Mouse (Mus musculus): ENCODE data around the gene Nr5a2. TPM values are rescaled to one million over a fixed set of nuclear protein-coding genes. Genes with fewer than 3 reads are reported as not detected.

Gene Nr5a2
- polyA plus RNA-seq, 1 experiment from 2014 or later: 0.24 TPM

GRCm38 (mm10) chr1:136920089-136920488 lies 40.2 kb downstream of the Nr5a2 start:
- H3K36me3 ChIP-seq (replicated peaks): no peaks in the 10 kb centered on the region
- 85% methylated on average over 4 of the region's 4 CpGs for WGBS
- DNase-seq (ENCODE audit: extremely low spot score, low spot score): no peak
- H3K27me3 ChIP-seq (ENCODE audit: poor library complexity, severe bottlenecking): peaks cover 8% of the 10 kb centered on the region; the same call in 1 of the 2 replicates
- no peaks in the 10 kb centered on the region for H3K9me3 ChIP-seq
- no peaks in the 10 kb centered on the region for H3K4me1 ChIP-seq
- H3K27ac ChIP-seq: no peak overlapping the region
- no peak overlapping the region for H3K4me3 ChIP-seq

GRCm38 (mm10) chr1:136918791-136919190 lies 41.5 kb downstream of the Nr5a2 start:
- Histone ChIP-seq H3K4me1 (no peaks in the 10 kb centered on the region), H3K27me3 (ENCODE audit: poor library complexity, severe bottlenecking) (peaks cover 14% of the 10 kb centered on the region; the same call in 1 of the 2 replicates), H3K36me3 (replicated peaks) (no peaks in the 10 kb centered on the region), H3K27ac (no peak overlapping the region), H3K9me3 (no peaks in the 10 kb centered on the region), H3K4me3 (no peak overlapping the region)
- no peak for DNase-seq (ENCODE audit: extremely low spot score, low spot score)
- 80% methylated on average over 9 of the region's 9 CpGs for WGBS

GRCm38 (mm10) chr1:136915438-136915837 lies 44.8 kb downstream of the Nr5a2 start:
- WGBS: 79% methylated on average over 11 of the region's 11 CpGs
- H3K4me3 ChIP-seq: no peak overlapping the region
- no peaks in the 10 kb centered on the region for H3K9me3 ChIP-seq
- no peaks in the 10 kb centered on the region for H3K4me1 ChIP-seq
- H3K27ac ChIP-seq: no peak overlapping the region
- no peaks in the 10 kb centered on the region for H3K36me3 ChIP-seq (replicated peaks)
- peaks cover 45% of the 10 kb centered on the region for H3K27me3 ChIP-seq (ENCODE audit: poor library complexity, severe bottlenecking)
- DNase-seq (ENCODE audit: extremely low spot score, low spot score): no peak

GRCm38 (mm10) chr1:136911996-136912395 lies 48.3 kb downstream of the Nr5a2 start:
- Histone ChIP-seq H3K4me3 (no peak overlapping the region), H3K36me3 (replicated peaks) (no peaks in the 10 kb centered on the region), H3K4me1 (peaks cover 11% of the 10 kb centered on the region), H3K9me3 (no peaks in the 10 kb centered on the region), H3K27ac (no peak overlapping the region), H3K27me3 (ENCODE audit: poor library complexity, severe bottlenecking) (peaks cover 68% of the 10 kb centered on the region)
- 91% methylated on average over 10 of the region's 10 CpGs for WGBS
- DNase-seq (ENCODE audit: extremely low spot score, low spot score): no peak

- no peak for DNase-seq (ENCODE audit: extremely low spot score, low spot score)
- 90% methylated on average over 2 of the region's 2 CpGs for WGBS
- peaks cover 73% of the 10 kb centered on the region for H3K27me3 ChIP-seq (ENCODE audit: poor library complexity, severe bottlenecking)
Measured at GRCm38 (mm10) chr1:136911594-136911860, 48.7 kb downstream of the Nr5a2 start.

GRCm38 (mm10) chr1:136910741-136911593 lies 49.3 kb downstream of the Nr5a2 start:
- 87% methylated on average over 12 of the region's 12 CpGs for WGBS
- no peak for DNase-seq (ENCODE audit: extremely low spot score, low spot score)
- Histone ChIP-seq H3K36me3 (replicated peaks) (no peaks in the 10 kb centered on the region), H3K4me1 (peaks cover 11% of the 10 kb centered on the region), H3K4me3 (no peak overlapping the region), H3K27ac (no peak overlapping the region), H3K9me3 (no peaks in the 10 kb centered on the region), H3K27me3 (ENCODE audit: poor library complexity, severe bottlenecking) (peaks cover 76% of the 10 kb centered on the region)

More at GRCm38 (mm10) chr1:136911594-136911860, 48.7 kb downstream of the Nr5a2 start:
- no peaks in the 10 kb centered on the region for H3K36me3 ChIP-seq (replicated peaks)
- peaks cover 11% of the 10 kb centered on the region for H3K4me1 ChIP-seq
- H3K27ac ChIP-seq: no peak overlapping the region
- H3K9me3 ChIP-seq: no peaks in the 10 kb centered on the region
- no peak overlapping the region for H3K4me3 ChIP-seq

- no peaks in the 10 kb centered on the region for H3K36me3 ChIP-seq (replicated peaks)
- no peak overlapping the region for H3K4me3 ChIP-seq
- peaks cover 11% of the 10 kb centered on the region for H3K4me1 ChIP-seq
- WGBS: 76% methylated on average over 12 of the region's 12 CpGs
- no peak overlapping the region for H3K27ac ChIP-seq
- no peak for DNase-seq (ENCODE audit: extremely low spot score, low spot score)
- peaks cover 77% of the 10 kb centered on the region for H3K27me3 ChIP-seq (ENCODE audit: poor library complexity, severe bottlenecking)
- no peaks in the 10 kb centered on the region for H3K9me3 ChIP-seq
Measured at GRCm38 (mm10) chr1:136910144-136910543, 50.1 kb downstream of the Nr5a2 start.

GRCm38 (mm10) chr1:136909494-136910037 lies 50.7 kb downstream of the Nr5a2 start:
- no peaks in the 10 kb centered on the region for H3K36me3 ChIP-seq (replicated peaks)
- WGBS: 76% methylated on average over 6 of the region's 6 CpGs
- H3K27ac ChIP-seq: no peak overlapping the region
- peaks cover 11% of the 10 kb centered on the region for H3K4me1 ChIP-seq
- H3K4me3 ChIP-seq: no peak overlapping the region
- no peaks in the 10 kb centered on the region for H3K9me3 ChIP-seq
- H3K27me3 ChIP-seq (ENCODE audit: poor library complexity, severe bottlenecking): peaks cover 79% of the 10 kb centered on the region
- no peak for DNase-seq (ENCODE audit: extremely low spot score, low spot score)

GRCm38 (mm10) chr1:136898130-136898529 lies 62.1 kb downstream of the Nr5a2 start:
- Histone ChIP-seq H3K4me1 (no peaks in the 10 kb centered on the region), H3K27me3 (ENCODE audit: poor library complexity, severe bottlenecking) (no peaks in the 10 kb centered on the region)
- WGBS: 92% methylated on average over 4 of the region's 4 CpGs

GRCm38 (mm10) chr1:136896351-136896750 lies 63.9 kb downstream of the Nr5a2 start:
- no peak overlapping the region for H3K4me3 ChIP-seq
- H3K9me3 ChIP-seq: peaks cover 2% of the 10 kb centered on the region; the same call in 1 of the 2 replicates
- no peak for DNase-seq (ENCODE audit: extremely low spot score, low spot score)
- H3K27me3 ChIP-seq (ENCODE audit: poor library complexity, severe bottlenecking): no peaks in the 10 kb centered on the region
- WGBS: 85% methylated on average over 6 of the region's 6 CpGs
- no peaks in the 10 kb centered on the region for H3K4me1 ChIP-seq
- H3K27ac ChIP-seq: no peak overlapping the region
- no peaks in the 10 kb centered on the region for H3K36me3 ChIP-seq (replicated peaks)

More at GRCm38 (mm10) chr1:136898130-136898529, 62.1 kb downstream of the Nr5a2 start:
- H3K36me3 ChIP-seq (replicated peaks): no peaks in the 10 kb centered on the region
- H3K27ac ChIP-seq: no peak overlapping the region
- H3K4me3 ChIP-seq: no peak overlapping the region
- peaks cover 4% of the 10 kb centered on the region; the same call in 1 of the 2 replicates for H3K9me3 ChIP-seq
- DNase-seq (ENCODE audit: extremely low spot score, low spot score): no peak

- Histone ChIP-seq H3K27me3 (ENCODE audit: poor library complexity, severe bottlenecking) (no peaks in the 10 kb centered on the region), H3K9me3 (no peaks in the 10 kb centered on the region), H3K4me1 (no peaks in the 10 kb centered on the region), H3K36me3 (replicated peaks) (no peaks in the 10 kb centered on the region), H3K4me3 (no peak overlapping the region), H3K27ac (no peak overlapping the region)
- no peak for DNase-seq (ENCODE audit: extremely low spot score, low spot score)
- 90% methylated on average over 8 of the region's 8 CpGs for WGBS
Measured at GRCm38 (mm10) chr1:136895877-136896276, 64.4 kb downstream of the Nr5a2 start.

- Histone ChIP-seq H3K27ac (no peak overlapping the region), H3K36me3 (replicated peaks) (no peaks in the 10 kb centered on the region), H3K27me3 (ENCODE audit: poor library complexity, severe bottlenecking) (no peaks in the 10 kb centered on the region), H3K4me1 (no peaks in the 10 kb centered on the region), H3K4me3 (no peak overlapping the region), H3K9me3 (no peaks in the 10 kb centered on the region)
- DNase-seq (ENCODE audit: extremely low spot score, low spot score): no peak
- 79% methylated on average over 2 of the region's 2 CpGs for WGBS
Measured at GRCm38 (mm10) chr1:136894753-136895152, 65.5 kb downstream of the Nr5a2 start.

- no peak overlapping the region for H3K27ac ChIP-seq
- no peaks in the 10 kb centered on the region for H3K27me3 ChIP-seq (ENCODE audit: poor library complexity, severe bottlenecking)
- H3K36me3 ChIP-seq (replicated peaks): no peaks in the 10 kb centered on the region
- no peaks in the 10 kb centered on the region for H3K9me3 ChIP-seq
- no peak overlapping the region for H3K4me3 ChIP-seq
- peaks cover 9% of the 10 kb centered on the region for H3K4me1 ChIP-seq
- no peak for DNase-seq (ENCODE audit: extremely low spot score, low spot score)
- 97% methylated on average over 6 of the region's 6 CpGs for WGBS
Measured at GRCm38 (mm10) chr1:136893162-136893561, 67.1 kb downstream of the Nr5a2 start.
